Mouse (Mus musculus) midbrain, embryonic 16.5 days (tissue): ENCODE measurements around the gene Fat1. TPM values are rescaled to one million over a fixed set of nuclear protein-coding genes. Genes with fewer than 3 reads are reported as not detected.

Experiments used
- ATAC-seq: fragments of 200-750 bp; cut with Nextera tagmentation; 2 replicates; pipeline ENCODE4 v1.8.0; 2017; ENCODE audit warnings: moderate TSS enrichment
- H3K27ac ChIP-seq: fragments of 300-500 bp; sonication (generic); 2 replicates; pipeline ENCODE4 v1.5.1; 2014; ENCODE audit warnings: mild to moderate bottlenecking, low read length, mixed read lengths
- H3K27me3 ChIP-seq: fragments of 300-500 bp; sonication (generic); 2 replicates; pipeline ENCODE4 v1.6.1; 2014; ENCODE audit warnings: low read depth, low read length, mixed read lengths; ENCODE audit not compliant: control insufficient read depth, insufficient read depth
- H3K36me3 ChIP-seq: fragments of 300-500 bp; sonication (generic); 2 replicates; pipeline ENCODE4 v1.6.1; 2014; ENCODE audit warnings: mild to moderate bottlenecking, low read length, moderate library complexity, mixed read lengths; ENCODE audit not compliant: control insufficient read depth, insufficient read depth
- H3K4me1 ChIP-seq: fragments of 300-500 bp; sonication (generic); 2 replicates; pipeline ENCODE4 v1.6.1; 2014; ENCODE audit warnings: mild to moderate bottlenecking, low read length, mixed read lengths; ENCODE audit not compliant: control insufficient read depth, insufficient read depth
- H3K4me2 ChIP-seq: fragments of 300-500 bp; sonication (generic); 2 replicates; pipeline ENCODE4 v1.6.1; 2014; ENCODE audit warnings: mild to moderate bottlenecking, low read length, mixed read lengths
- H3K4me3 ChIP-seq: fragments of 300-500 bp; sonication (generic); 2 replicates; pipeline ENCODE4 v1.5.1; 2014; ENCODE audit warnings: low read depth, mild to moderate bottlenecking, low read length, moderate library complexity, mixed read lengths
- H3K9ac ChIP-seq: fragments of 300-500 bp; sonication (generic); 2 replicates; pipeline ENCODE4 v1.6.1; 2014; ENCODE audit warnings: low read depth, low read length, mixed read lengths
- H3K9me3 ChIP-seq: fragments of 300-500 bp; sonication (generic); replicated peaks from 2 replicates; pipeline ENCODE4 v1.6.1; 2014; ENCODE audit warnings: mild to moderate bottlenecking, low read length, mixed read lengths; ENCODE audit not compliant: control insufficient read depth, poor library complexity, severe bottlenecking
- WGBS: fragments of 180-500 bp; shearing (Covaris S2); extraction: QIAGEN DNeasy Blood & Tissue Kit; methylation state at CpG from one replicate; pipeline ENCODE4 v1.1.7; 2014; 5-methylcytosine and 5-hydroxymethylcytosine counted together
- polyA plus RNA-seq: library from polyadenylated mRNA; unstranded; fragments of >200 nt; fragmentation: Nextera tagmentation; extraction: Ambion mirVana; gene quantifications from 2 replicates; pipeline ENCODE4 v1.2.1, GENCODE M21; 2015

The Fat1 gene
- polyA plus RNA-seq, 1 experiment from 2014 or later, result 13.9 TPM

GRCm38 (mm10) chr8:44932546-44933342, 2.5 kb upstream of the Fat1 start:
- Histone ChIP-seq H3K27ac (no peak overlapping the region), H3K4me1 (peaks cover 7% of the 10 kb centered on the region; the same call in 1 of the 2 replicates), H3K27me3 (no peaks in the 10 kb centered on the region; the same call in 1 of the 2 replicates), H3K4me2 (no peak overlapping the region), H3K36me3 (no peaks in the 10 kb centered on the region), H3K9me3 (peaks cover 7% of the 10 kb centered on the region; the same call in 1 of the 2 replicates), H3K9ac (no peak overlapping the region), H3K4me3 (no peak overlapping the region)
- WGBS, result 94% methylated on average over 9 of the region's 9 CpGs
- no peak for ATAC-seq

GRCm38 (mm10) chr8:44933478-44933877, 1.8 kb upstream of the Fat1 start:
- WGBS, result 42% methylated on average over 6 of the region's 6 CpGs
- H3K27ac ChIP-seq, result 0 out of 2 replicates have a peak overlapping the region, but pooled peaks have one; percentile 42
- H3K4me3 ChIP-seq, result peak overlapping the region; percentile 80
- ATAC-seq, result no peak
- H3K27me3 ChIP-seq, result no peaks in the 10 kb centered on the region
- peak overlapping the region; percentile 85 for H3K4me2 ChIP-seq
- peaks cover 7% of the 10 kb centered on the region; the same call in 1 of the 2 replicates for H3K4me1 ChIP-seq
- peaks cover 4% of the 10 kb centered on the region; the same call in 1 of the 2 replicates for H3K9me3 ChIP-seq
- no peaks in the 10 kb centered on the region for H3K36me3 ChIP-seq
- H3K9ac ChIP-seq, result peak overlapping the region; percentile 69; the same call in 1 of the 2 replicates

GRCm38 (mm10) chr8:44934416-44934815, 831 bp upstream of the Fat1 start:
- Histone ChIP-seq H3K9ac (peak overlapping the region; percentile 69), H3K27me3 (no peaks in the 10 kb centered on the region), H3K36me3 (no peaks in the 10 kb centered on the region), H3K27ac (peak overlapping the region; percentile 73), H3K4me1 (peaks cover 7% of the 10 kb centered on the region; the same call in 1 of the 2 replicates), H3K4me3 (peak overlapping the region; percentile 80), H3K4me2 (peak overlapping the region; percentile 85), H3K9me3 (no peaks in the 10 kb centered on the region; the same call in 1 of the 2 replicates)
- 3% methylated on average over 13 of the region's 13 CpGs for WGBS
- no peak for ATAC-seq

GRCm38 (mm10) chr8:44935741-44936140, 494 bp downstream of the Fat1 start:
- Histone ChIP-seq H3K27me3 (no peaks in the 10 kb centered on the region), H3K9ac (peak overlapping the region; percentile 69), H3K27ac (peak overlapping the region; percentile 73), H3K9me3 (no peaks in the 10 kb centered on the region), H3K4me1 (peaks cover 7% of the 10 kb centered on the region; the same call in 1 of the 2 replicates), H3K36me3 (no peaks in the 10 kb centered on the region), H3K4me3 (peak overlapping the region; percentile 80), H3K4me2 (peak overlapping the region; percentile 85)
- ATAC-seq, result peak; percentile 82
- WGBS, result 0% methylated on average over 24 of the region's 24 CpGs

GRCm38 (mm10) chr8:44936481-44936961, 1.3 kb downstream of the Fat1 start:
- H3K9me3 ChIP-seq, result no peaks in the 10 kb centered on the region
- H3K27ac ChIP-seq, result peak overlapping the region; percentile 76
- no peaks in the 10 kb centered on the region for H3K27me3 ChIP-seq
- H3K4me2 ChIP-seq, result peak overlapping the region; percentile 85
- H3K4me3 ChIP-seq, result peak overlapping the region; percentile 80
- H3K4me1 ChIP-seq, result peaks cover 7% of the 10 kb centered on the region; the same call in 1 of the 2 replicates
- peak overlapping the region; percentile 69 for H3K9ac ChIP-seq
- under 1% methylated on average over 16 of the region's 16 CpGs for WGBS
- ATAC-seq, result no peak
- H3K36me3 ChIP-seq, result no peaks in the 10 kb centered on the region

- Histone ChIP-seq H3K4me3 (peak overlapping the region; percentile 80), H3K27me3 (no peaks in the 10 kb centered on the region), H3K9ac (peak overlapping the region; percentile 69), H3K27ac (peak overlapping the region; percentile 76), H3K9me3 (no peaks in the 10 kb centered on the region), H3K4me1 (peaks cover 7% of the 10 kb centered on the region; the same call in 1 of the 2 replicates), H3K36me3 (no peaks in the 10 kb centered on the region), H3K4me2 (peak overlapping the region; percentile 85)
- under 1% methylated on average over 34 of the region's 34 CpGs for WGBS
- ATAC-seq, result no peak
Observed at GRCm38 (mm10) chr8:44937141-44937825, 2.0 kb downstream of the Fat1 start.

GRCm38 (mm10) chr8:44937905-44938642, 2.8 kb downstream of the Fat1 start:
- ATAC-seq, result peak; percentile 81
- no peaks in the 10 kb centered on the region for H3K27me3 ChIP-seq
- H3K9me3 ChIP-seq, result no peaks in the 10 kb centered on the region
- H3K27ac ChIP-seq, result peak overlapping the region; percentile 81
- peak overlapping the region; percentile 85 for H3K4me2 ChIP-seq
- no peaks in the 10 kb centered on the region for H3K36me3 ChIP-seq
- WGBS, result under 1% methylated on average over 84 of the region's 87 CpGs
- peaks cover 7% of the 10 kb centered on the region; the same call in 1 of the 2 replicates for H3K4me1 ChIP-seq
- peak overlapping the region; percentile 69 for H3K9ac ChIP-seq
- peak overlapping the region; percentile 80 for H3K4me3 ChIP-seq

- Histone ChIP-seq H3K27me3 (no peaks in the 10 kb centered on the region), H3K27ac (peak overlapping the region; percentile 81), H3K9me3 (no peaks in the 10 kb centered on the region), H3K36me3 (no peaks in the 10 kb centered on the region), H3K4me1 (peaks cover 7% of the 10 kb centered on the region; the same call in 1 of the 2 replicates), H3K4me2 (peak overlapping the region; percentile 85), H3K4me3 (peak overlapping the region; percentile 80), H3K9ac (peak overlapping the region; percentile 69)
- no peak for ATAC-seq
- WGBS, result under 1% methylated on average over 12 of the region's 12 CpGs
Observed at GRCm38 (mm10) chr8:44938643-44938979, 3.4 kb downstream of the Fat1 start.
